Mouse (Mus musculus): ENCODE data around the gene Mrps24.

GRCm38 (mm10) chr11:5691775-5692174 lies 23.7 kb downstream of the Mrps24 start:
- TF ChIP-seq CTCF (conservative IDR thresholded peaks at IDR 0.05; ENCODE audit: insufficient read depth, insufficient read length, low read depth, low read length) (peak; percentile 64), POLR2A (IDR thresholded peaks at IDR 0.05; ENCODE audit: low read depth, low read length) (no peak)

Measured in kidney, adult 2 months (tissue).